ENCODE assay signal across 9 mouse cellular contexts in genomic region chr2:73263172-73263765, GRCm38 (mm10). TPM values are rescaled to one million over a fixed set of nuclear protein-coding genes. Genes with fewer than 3 reads are reported as not detected.
A peak's percentile ranks its signal among the peaks of the same experiment; 100 is the strongest.
DNase-seq lines count a peak whose midpoint lies in the region; ATAC-seq lines count a peak whose summit lies in the region.
"Had no signal": no experiment of that assay in that cellular context is flagged by ENCODE, and none has a peak within 500 bp of the region (broad histone marks: within the 10 kb centered on the region; RNA-seq: fewer than 3 reads in every experiment).

No protein-coding gene starts in this region.

- peaks cover 54% of the 10 kb centered on the region for H3K27me3 ChIP-seq in heart, embryonic 16.5 days (ENCODE audit: control insufficient read depth, insufficient read depth, low read length)
- H3K27me3 ChIP-seq in liver, embryonic 16.5 days (ENCODE audit: control insufficient read depth, insufficient read depth, low read depth, low read length) = peaks cover 69% of the 10 kb centered on the region

- DNase-seq in adrenal gland, postnatal 14 days = peak; percentile 33
- DNase-seq in adrenal gland, adult 18-20 months (ENCODE audit: low spot score in 2 of 2) = no peak
- DNase-seq in MN1 (ENCODE audit: low spot score) = peak; percentile 72
- DNase-seq in thymus, postnatal 36 days = no peak
- no peak for DNase-seq in cerebellum, adult 9-10 months
- no peak for DNase-seq in frontal cortex, adult 2 months (ENCODE audit: extremely low spot score in 1 of 2, low spot score in 1 of 2)
- DNase-seq: thymus, adult 2 months had no signal

- H3K4me1 ChIP-seq in heart, embryonic 16.5 days (ENCODE audit: control insufficient read depth, insufficient read depth, low read length) = peaks cover 14% of the 10 kb centered on the region
- H3K4me1 ChIP-seq in liver, embryonic 16.5 days (ENCODE audit: control insufficient read depth, low read depth, low read length) = no peaks in the 10 kb centered on the region; the same call in none of the 2 replicates

- no peak overlapping the region for H3K27ac ChIP-seq in heart, embryonic 16.5 days (ENCODE audit: low read length)
- H3K27ac ChIP-seq in liver, embryonic 16.5 days (ENCODE audit: low read length) = no peak overlapping the region

- H3K4me3 ChIP-seq in heart, embryonic 16.5 days (ENCODE audit: low read length) = peak overlapping the region; percentile 53
- peak overlapping the region; percentile 22 for H3K4me3 ChIP-seq in liver, embryonic 16.5 days (ENCODE audit: low read depth, low read length)

- peak overlapping the region; percentile 81 for H3K4me2 ChIP-seq in heart, embryonic 16.5 days (ENCODE audit: low read depth, low read length)
- H3K4me2 ChIP-seq in liver, embryonic 16.5 days (ENCODE audit: low read depth, low read length) = peak overlapping the region; percentile 22; the same call in 1 of the 2 replicates

- H3K36me3 ChIP-seq in heart, embryonic 16.5 days (ENCODE audit: control insufficient read depth, insufficient read depth) = no peaks in the 10 kb centered on the region
- no peaks in the 10 kb centered on the region for H3K36me3 ChIP-seq in liver, embryonic 16.5 days (ENCODE audit: control insufficient read depth, insufficient read depth)

- WGBS in heart, embryonic 16.5 days = 17% methylated on average over 16 of the region's 16 CpGs
- WGBS in liver, embryonic 16.5 days (ENCODE audit: insufficient replicate concordance) = 8% methylated on average over 16 of the region's 16 CpGs

- no peak overlapping the region for H3K9ac ChIP-seq in heart, embryonic 16.5 days (ENCODE audit: low read length)
- H3K9ac ChIP-seq in liver, embryonic 16.5 days (ENCODE audit: low read depth, low read length) = no peak overlapping the region

- H3K9me3 ChIP-seq in heart, embryonic 16.5 days (replicated peaks; ENCODE audit: control insufficient read depth, low read length) = peaks cover 7% of the 10 kb centered on the region
- no peaks in the 10 kb centered on the region for H3K9me3 ChIP-seq in liver, embryonic 16.5 days (replicated peaks; ENCODE audit: control insufficient read depth, low read length)

- ATAC-seq in heart, embryonic 16.5 days (replicated peaks; ENCODE audit: extremely low read depth, insufficient read depth, low FRiP score) = no peak
- ATAC-seq in liver, embryonic 16.5 days (ENCODE audit: low read depth) = no peak

RNA-seq across cellular contexts. Expression of gene Sp9, which starts 8.5 kb away (rescaled TPM):
- not detected in 2 replicates for total RNA-seq in adrenal gland, postnatal 14 days (2021)
- total RNA-seq in adrenal gland, adult 18-20 months (2021) = not detected
- not detected in 2 replicates for polyA plus RNA-seq in heart, embryonic 16.5 days (2015; fragmentation: Nextera tagmentation; extraction: Ambion mirVana)
- polyA plus RNA-seq in liver, embryonic 16.5 days (2015; fragmentation: Nextera tagmentation; extraction: Ambion mirVana) = not detected in 2 replicates
- 16.7 and 20.5 TPM in 2 replicates for polyA plus RNA-seq in frontal cortex, adult 2 months (2012; rRNA removed)
- polyA plus RNA-seq: thymus, adult 2 months had no signal

RNA-seq across cellular contexts. Expression of gene Ola1, which starts 44.5 kb away (rescaled TPM):
- 45.0 and 47.3 TPM in 2 replicates for total RNA-seq in adrenal gland, postnatal 14 days (2021)
- 10 to 100 TPM; 48.1 to 54.0 TPM for total RNA-seq in adrenal gland, adult 18-20 months (2021)
- 59.8 and 65.5 TPM in 2 replicates for polyA plus RNA-seq in heart, embryonic 16.5 days (2015; fragmentation: Nextera tagmentation; extraction: Ambion mirVana)
- polyA plus RNA-seq in liver, embryonic 16.5 days (2015; fragmentation: Nextera tagmentation; extraction: Ambion mirVana) = 29.7 and 34.4 TPM in 2 replicates
- 66.4 and 73.9 TPM in 2 replicates for polyA plus RNA-seq in frontal cortex, adult 2 months (2012; rRNA removed)

RNA-seq across cellular contexts. Expression of gene Scrn3, which starts 49.1 kb away (rescaled TPM):
- 17.6 and 20.3 TPM in 2 replicates for total RNA-seq in adrenal gland, postnatal 14 days (2021)
- total RNA-seq in adrenal gland, adult 18-20 months (2021) = 10 to 100 TPM; 18.8 to 21.2 TPM
- 15.6 and 19.2 TPM in 2 replicates for polyA plus RNA-seq in heart, embryonic 16.5 days (2015; fragmentation: Nextera tagmentation; extraction: Ambion mirVana)
- polyA plus RNA-seq in liver, embryonic 16.5 days (2015; fragmentation: Nextera tagmentation; extraction: Ambion mirVana) = 30.1 and 31.0 TPM in 2 replicates
- polyA plus RNA-seq in frontal cortex, adult 2 months (2012; rRNA removed) = 25.5 and 26.0 TPM in 2 replicates

RNA-seq across cellular contexts. Expression of gene Cir1, which starts 49.2 kb away (rescaled TPM):
- total RNA-seq in adrenal gland, postnatal 14 days (2021) = 18.6 and 22.0 TPM in 2 replicates
- total RNA-seq in adrenal gland, adult 18-20 months (2021) = 10 to 100 TPM; 12.9 to 16.7 TPM
- 13.3 and 14.2 TPM in 2 replicates for polyA plus RNA-seq in heart, embryonic 16.5 days (2015; fragmentation: Nextera tagmentation; extraction: Ambion mirVana)
- polyA plus RNA-seq in liver, embryonic 16.5 days (2015; fragmentation: Nextera tagmentation; extraction: Ambion mirVana) = 20.3 and 21.9 TPM in 2 replicates
- 30.5 and 35.5 TPM in 2 replicates for polyA plus RNA-seq in frontal cortex, adult 2 months (2012; rRNA removed)

Comparison
In these comparisons a context has a peak if more than half of its experiments do, and no peak if none do; other contexts are left out.
1. DNase-seq: peak in adrenal gland, postnatal 14 days (single experiment) and MN1 (single experiment); none in adrenal gland, adult 18-20 months (0 of 2), thymus, postnatal 36 days (0 of 2), cerebellum, adult 9-10 months (single experiment) and frontal cortex, adult 2 months (0 of 2).
2. RNA of gene Sp9, which starts 8.5 kb away (polyA plus RNA-seq): 16.7 to 20.5 TPM in frontal cortex, adult 2 months; not detected in heart, embryonic 16.5 days and not detected in liver, embryonic 16.5 days; every median in the first group is over 10 times any median in the second.